Mouse (Mus musculus) embryo, embryonic 10.5 days (tissue): Measurements from ENCODE around the gene Acbd4.

Experiments used
- DNase-seq: peaks from one replicate; pipeline ENCODE4 v3.0.0-alpha.2; 2015; ENCODE audit warnings: low spot score

Acbd4 gene

GRCm38 (mm10) chr11:103114270-103114943 is 12.9 kb downstream of the Acbd4 start:
- no peak for DNase-seq

- DNase-seq = peak; percentile 90
Observed at GRCm38 (mm10) chr11:103115163-103116007, 13.9 kb downstream of the Acbd4 start.

- DNase-seq = peak; percentile 100
Observed at GRCm38 (mm10) chr11:103116008-103116818, 14.7 kb downstream of the Acbd4 start, which contains the start of gene Hexim1. Gene Hexim1, plus strand, starts transcription at chr11:103116231.

- DNase-seq = peak; percentile 82
Observed at GRCm38 (mm10) chr11:103116959-103117590, 15.6 kb downstream of the Acbd4 start.

- peak; percentile 69 for DNase-seq
Observed at GRCm38 (mm10) chr11:103117591-103118009, 16.1 kb downstream of the Acbd4 start.

- no peak for DNase-seq
Observed at GRCm38 (mm10) chr11:103118866-103119265, 17.4 kb downstream of the Acbd4 start.

- DNase-seq = no peak
Observed at GRCm38 (mm10) chr11:103119609-103120008, 18.1 kb downstream of the Acbd4 start.

GRCm38 (mm10) chr11:103120315-103120714 is 18.8 kb downstream of the Acbd4 start:
- no peak for DNase-seq

- peak; percentile 74 for DNase-seq
Observed at GRCm38 (mm10) chr11:103131701-103132575, 30.5 kb downstream of the Acbd4 start, which contains the start of gene Hexim2. Gene Hexim2, plus strand, starts transcription at chr11:103132429.

GRCm38 (mm10) chr11:103132576-103133455 is 31.3 kb downstream of the Acbd4 start:
- peak; percentile 99 for DNase-seq

GRCm38 (mm10) chr11:103133456-103134185 is 32.1 kb downstream of the Acbd4 start:
- DNase-seq = no peak

- DNase-seq = no peak
Observed at GRCm38 (mm10) chr11:103134221-103134620, 32.7 kb downstream of the Acbd4 start.

GRCm38 (mm10) chr11:103136039-103136577 is 34.6 kb downstream of the Acbd4 start:
- no peak for DNase-seq

GRCm38 (mm10) chr11:103139951-103140762 is 38.7 kb downstream of the Acbd4 start:
- DNase-seq = no peak

- no peak for DNase-seq
Observed at GRCm38 (mm10) chr11:103140763-103141100, 39.2 kb downstream of the Acbd4 start.

GRCm38 (mm10) chr11:103141101-103141943 is 39.8 kb downstream of the Acbd4 start:
- DNase-seq = peak; percentile 36

- DNase-seq = peak; percentile 9
Observed at GRCm38 (mm10) chr11:103141944-103142255, 40.4 kb downstream of the Acbd4 start.
